Mouse (Mus musculus): Measurements from ENCODE around the gene Tfe3. TPM values are rescaled to one million over a fixed set of nuclear protein-coding genes. Genes with fewer than 3 reads are reported as not detected.
"Not testable (repeated sequence)": the region's sequence is repeated elsewhere in the genome, so short reads cannot be mapped to it uniquely, and the experiment has no call there.

The Tfe3 gene
- polyA plus RNA-seq, 1 experiment from 2014 or later, result 16.5 TPM

- H3K4me3 ChIP-seq (ENCODE audit: low read depth, low read length), result no peak overlapping the region
- no peak overlapping the region for H3K9ac ChIP-seq (replicated peaks; ENCODE audit: low read length)
- no peaks in the 10 kb centered on the region for H3K9me3 ChIP-seq (replicated peaks; ENCODE audit: control insufficient read depth, low read length)
- H3K4me2 ChIP-seq (ENCODE audit: low read depth, low read length), result no peak overlapping the region
- H3K4me1 ChIP-seq (ENCODE audit: control insufficient read depth, insufficient read depth, low read length), result no peaks in the 10 kb centered on the region
- no peak for ATAC-seq (replicated peaks; ENCODE audit: insufficient number of reproducible peaks, low FRiP score, low TSS enrichment, low read depth)
- H3K27ac ChIP-seq (replicated peaks; ENCODE audit: low read depth, low read length), result no peak overlapping the region
- DNase-seq (ENCODE audit: low spot score), result no peak
- no peaks in the 10 kb centered on the region for H3K27me3 ChIP-seq (ENCODE audit: control insufficient read depth, insufficient read depth, low read length)
- 58% methylated on average over 10 of the region's 10 CpGs for WGBS
- H3K36me3 ChIP-seq (replicated peaks; ENCODE audit: control insufficient read depth, insufficient read depth, low read depth, low read length), result no peaks in the 10 kb centered on the region
These were observed 22.1 kb upstream of the Tfe3 start for GRCm38 (mm10) chrX:7740082-7740819.

DNA sequence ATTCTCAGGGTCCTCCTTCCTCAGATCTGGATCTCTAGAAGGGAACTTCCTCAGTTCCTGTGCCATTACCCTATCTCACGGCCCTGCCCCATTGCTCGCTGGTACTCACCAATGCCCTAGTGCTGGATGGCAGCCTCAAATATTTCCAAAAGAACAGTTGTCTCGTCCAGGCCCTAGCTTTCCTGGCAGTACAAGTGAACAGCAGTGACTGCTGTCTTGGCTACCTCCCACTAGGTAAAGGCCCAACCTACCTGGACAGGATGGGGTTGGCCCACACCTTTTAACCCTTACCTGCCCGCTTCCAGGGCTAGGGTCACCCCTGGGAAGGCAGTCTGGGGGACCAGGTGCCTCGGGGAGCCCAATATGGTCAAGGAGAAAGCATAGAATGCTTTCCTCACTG, 21.3 kb upstream of the Tfe3 start:
- ATAC-seq (replicated peaks; ENCODE audit: insufficient number of reproducible peaks, low FRiP score, low TSS enrichment, low read depth), result no peak
- Histone ChIP-seq H3K27me3 (ENCODE audit: control insufficient read depth, insufficient read depth, low read length) (no peaks in the 10 kb centered on the region), H3K4me3 (ENCODE audit: low read depth, low read length) (no peak overlapping the region), H3K4me2 (ENCODE audit: low read depth, low read length) (no peak overlapping the region), H3K9ac (replicated peaks; ENCODE audit: low read length) (no peak overlapping the region), H3K27ac (replicated peaks; ENCODE audit: low read depth, low read length) (no peak overlapping the region), H3K36me3 (replicated peaks; ENCODE audit: control insufficient read depth, insufficient read depth, low read depth, low read length) (no peaks in the 10 kb centered on the region), H3K9me3 (replicated peaks; ENCODE audit: control insufficient read depth, low read length) (no peaks in the 10 kb centered on the region), H3K4me1 (ENCODE audit: control insufficient read depth, insufficient read depth, low read length) (no peaks in the 10 kb centered on the region)
- 71% methylated on average over 5 of the region's 5 CpGs for WGBS
- DNase-seq (ENCODE audit: low spot score), result no peak

- no peak for DNase-seq (ENCODE audit: low spot score)
- 48% methylated on average over 5 of the region's 5 CpGs for WGBS
- H3K27ac ChIP-seq (replicated peaks; ENCODE audit: low read depth, low read length), result no peak overlapping the region
These were observed 18.9 kb upstream of the Tfe3 start for GRCm38 (mm10) chrX:7743470-7743869.

GRCm38 (mm10) chrX:7744940-7745339, 17.4 kb upstream of the Tfe3 start:
- no peak overlapping the region for H3K4me2 ChIP-seq (ENCODE audit: low read depth, low read length)
- no peaks in the 10 kb centered on the region for H3K4me1 ChIP-seq (ENCODE audit: control insufficient read depth, insufficient read depth, low read length)
- no peaks in the 10 kb centered on the region for H3K36me3 ChIP-seq (replicated peaks; ENCODE audit: control insufficient read depth, insufficient read depth, low read depth, low read length)
- ATAC-seq (replicated peaks; ENCODE audit: insufficient number of reproducible peaks, low FRiP score, low TSS enrichment, low read depth) (no peak), DNase-seq (ENCODE audit: low spot score) (no peak)
- WGBS, result 44% methylated on average over 1 of the region's 1 CpGs
- H3K9me3 ChIP-seq (replicated peaks; ENCODE audit: control insufficient read depth, low read length), result no peaks in the 10 kb centered on the region
- no peak overlapping the region for H3K4me3 ChIP-seq (ENCODE audit: low read depth, low read length)
- H3K27me3 ChIP-seq (ENCODE audit: control insufficient read depth, insufficient read depth, low read length), result no peaks in the 10 kb centered on the region
- no peak overlapping the region for H3K27ac ChIP-seq (replicated peaks; ENCODE audit: low read depth, low read length)
- H3K9ac ChIP-seq (replicated peaks; ENCODE audit: low read length), result no peak overlapping the region

More at GRCm38 (mm10) chrX:7743470-7743869, 18.9 kb upstream of the Tfe3 start:
- Histone ChIP-seq H3K36me3 (replicated peaks; ENCODE audit: control insufficient read depth, insufficient read depth, low read depth, low read length) (no peaks in the 10 kb centered on the region), H3K9ac (replicated peaks; ENCODE audit: low read length) (no peak overlapping the region), H3K27me3 (ENCODE audit: control insufficient read depth, insufficient read depth, low read length) (no peaks in the 10 kb centered on the region), H3K9me3 (replicated peaks; ENCODE audit: control insufficient read depth, low read length) (no peaks in the 10 kb centered on the region), H3K4me1 (ENCODE audit: control insufficient read depth, insufficient read depth, low read length) (no peaks in the 10 kb centered on the region), H3K4me2 (ENCODE audit: low read depth, low read length) (no peak overlapping the region), H3K4me3 (ENCODE audit: low read depth, low read length) (no peak overlapping the region)
- ATAC-seq (replicated peaks; ENCODE audit: insufficient number of reproducible peaks, low FRiP score, low TSS enrichment, low read depth), result no peak

GRCm38 (mm10) chrX:7745429-7745828, 16.9 kb upstream of the Tfe3 start:
- H3K36me3 ChIP-seq (replicated peaks; ENCODE audit: control insufficient read depth, insufficient read depth, low read depth, low read length), result no peaks in the 10 kb centered on the region
- H3K27me3 ChIP-seq (ENCODE audit: control insufficient read depth, insufficient read depth, low read length), result no peaks in the 10 kb centered on the region
- H3K4me2 ChIP-seq (ENCODE audit: low read depth, low read length), result no peak overlapping the region
- no peak for DNase-seq (ENCODE audit: low spot score)
- 89% methylated on average over 8 of the region's 8 CpGs for WGBS
- H3K27ac ChIP-seq (replicated peaks; ENCODE audit: low read depth, low read length), result no peak overlapping the region
- ATAC-seq (replicated peaks; ENCODE audit: insufficient number of reproducible peaks, low FRiP score, low TSS enrichment, low read depth), result no peak
- no peaks in the 10 kb centered on the region for H3K9me3 ChIP-seq (replicated peaks; ENCODE audit: control insufficient read depth, low read length)
- no peak overlapping the region for H3K4me3 ChIP-seq (ENCODE audit: low read depth, low read length)
- no peaks in the 10 kb centered on the region for H3K4me1 ChIP-seq (ENCODE audit: control insufficient read depth, insufficient read depth, low read length)
- no peak overlapping the region for H3K9ac ChIP-seq (replicated peaks; ENCODE audit: low read length)

- H3K4me1 ChIP-seq (ENCODE audit: control insufficient read depth, insufficient read depth, low read length), result no peaks in the 10 kb centered on the region
- H3K9me3 ChIP-seq (replicated peaks; ENCODE audit: control insufficient read depth, low read length), result no peaks in the 10 kb centered on the region
- H3K36me3 ChIP-seq (replicated peaks; ENCODE audit: control insufficient read depth, insufficient read depth, low read depth, low read length), result no peaks in the 10 kb centered on the region
- peak; percentile 89 for ATAC-seq (replicated peaks; ENCODE audit: insufficient number of reproducible peaks, low FRiP score, low TSS enrichment, low read depth)
- H3K9ac ChIP-seq (replicated peaks; ENCODE audit: low read length), result peak within 1 kb of the TSS; percentile 69
- peak; percentile 90 for DNase-seq (ENCODE audit: low spot score)
- peak within 1 kb of the TSS; percentile 49 for H3K4me2 ChIP-seq (ENCODE audit: low read depth, low read length)
- WGBS, result 13% methylated on average over 52 of the region's 56 CpGs
- H3K27me3 ChIP-seq (ENCODE audit: control insufficient read depth, insufficient read depth, low read length), result no peaks in the 10 kb centered on the region
- no peak within 1 kb of the TSS for H3K27ac ChIP-seq (replicated peaks; ENCODE audit: low read depth, low read length)
- peak within 1 kb of the TSS; percentile 53 for H3K4me3 ChIP-seq (ENCODE audit: low read depth, low read length)
These were observed 11.8 kb upstream of the Tfe3 start, which contains the start of gene Ccdc120 for GRCm38 (mm10) chrX:7750432-7751116. Gene Ccdc120 (minus strand): TSS chrX:7750905.

DNA sequence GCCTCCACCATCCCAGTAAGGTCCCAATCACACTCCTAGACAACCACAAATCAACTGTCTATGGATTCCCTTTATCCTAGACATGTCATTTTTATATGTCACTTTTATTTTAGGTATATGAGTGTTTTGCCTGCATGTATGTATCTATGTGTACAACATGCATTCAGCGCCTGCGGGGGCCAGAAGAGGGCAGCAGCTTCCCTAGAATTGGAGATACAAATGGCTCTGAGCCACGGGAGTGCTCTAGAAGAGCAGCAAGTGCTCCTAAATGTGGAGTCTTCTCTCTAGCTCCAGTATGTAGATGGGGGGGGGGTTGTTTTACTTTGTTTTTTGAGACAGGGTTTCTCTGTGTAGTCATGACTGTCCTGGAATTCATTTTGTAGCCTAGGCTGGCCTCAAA, 8.7 kb upstream of the Tfe3 start:
- not testable (repeated sequence) for H3K9me3 ChIP-seq (replicated peaks; ENCODE audit: control insufficient read depth, low read length); H3K4me2 ChIP-seq (ENCODE audit: low read depth, low read length); H3K27me3 ChIP-seq (ENCODE audit: control insufficient read depth, insufficient read depth, low read length); H3K36me3 ChIP-seq (replicated peaks; ENCODE audit: control insufficient read depth, insufficient read depth, low read depth, low read length); H3K9ac ChIP-seq (replicated peaks; ENCODE audit: low read length); H3K4me3 ChIP-seq (ENCODE audit: low read depth, low read length); H3K4me1 ChIP-seq (ENCODE audit: control insufficient read depth, insufficient read depth, low read length); H3K27ac ChIP-seq (replicated peaks; ENCODE audit: low read depth, low read length); ATAC-seq (replicated peaks; ENCODE audit: insufficient number of reproducible peaks, low FRiP score, low TSS enrichment, low read depth); DNase-seq (ENCODE audit: low spot score)
- WGBS, result 23% methylated on average over 3 of the region's 3 CpGs

- 14% methylated on average over 21 of the region's 21 CpGs for WGBS
- DNase-seq (ENCODE audit: low spot score), result no peak
These were observed 499 bp downstream of the Tfe3 start for GRCm38 (mm10) chrX:7762921-7763197.

More at GRCm38 (mm10) chrX:7762921-7763197, 499 bp downstream of the Tfe3 start:
- Histone ChIP-seq H3K27me3 (ENCODE audit: control insufficient read depth, insufficient read depth, low read length) (no peaks in the 10 kb centered on the region), H3K36me3 (replicated peaks; ENCODE audit: control insufficient read depth, insufficient read depth, low read depth, low read length) (no peaks in the 10 kb centered on the region; the same call in 1 of the 2 replicates), H3K4me3 (ENCODE audit: low read depth, low read length) (peak overlapping the region; percentile 69), H3K4me1 (ENCODE audit: control insufficient read depth, insufficient read depth, low read length) (no peaks in the 10 kb centered on the region), H3K4me2 (ENCODE audit: low read depth, low read length) (peak overlapping the region; percentile 65), H3K9me3 (replicated peaks; ENCODE audit: control insufficient read depth, low read length) (no peaks in the 10 kb centered on the region), H3K9ac (replicated peaks; ENCODE audit: low read length) (peak overlapping the region; percentile 57), H3K27ac (replicated peaks; ENCODE audit: low read depth, low read length) (no peak overlapping the region)
- ATAC-seq (replicated peaks; ENCODE audit: insufficient number of reproducible peaks, low FRiP score, low TSS enrichment, low read depth), result no peak; the same call in 1 of the 2 replicates
